Mouse (Mus musculus): Measurements from ENCODE around the gene Myb. TPM values are rescaled to one million over a fixed set of nuclear protein-coding genes. Genes with fewer than 3 reads are reported as not detected.
A peak's percentile ranks its signal among the peaks of the same experiment; 100 is the strongest.

Gene Myb
- total RNA-seq (2017): 10.6 and 10.8 TPM in 2 replicates

DNA sequence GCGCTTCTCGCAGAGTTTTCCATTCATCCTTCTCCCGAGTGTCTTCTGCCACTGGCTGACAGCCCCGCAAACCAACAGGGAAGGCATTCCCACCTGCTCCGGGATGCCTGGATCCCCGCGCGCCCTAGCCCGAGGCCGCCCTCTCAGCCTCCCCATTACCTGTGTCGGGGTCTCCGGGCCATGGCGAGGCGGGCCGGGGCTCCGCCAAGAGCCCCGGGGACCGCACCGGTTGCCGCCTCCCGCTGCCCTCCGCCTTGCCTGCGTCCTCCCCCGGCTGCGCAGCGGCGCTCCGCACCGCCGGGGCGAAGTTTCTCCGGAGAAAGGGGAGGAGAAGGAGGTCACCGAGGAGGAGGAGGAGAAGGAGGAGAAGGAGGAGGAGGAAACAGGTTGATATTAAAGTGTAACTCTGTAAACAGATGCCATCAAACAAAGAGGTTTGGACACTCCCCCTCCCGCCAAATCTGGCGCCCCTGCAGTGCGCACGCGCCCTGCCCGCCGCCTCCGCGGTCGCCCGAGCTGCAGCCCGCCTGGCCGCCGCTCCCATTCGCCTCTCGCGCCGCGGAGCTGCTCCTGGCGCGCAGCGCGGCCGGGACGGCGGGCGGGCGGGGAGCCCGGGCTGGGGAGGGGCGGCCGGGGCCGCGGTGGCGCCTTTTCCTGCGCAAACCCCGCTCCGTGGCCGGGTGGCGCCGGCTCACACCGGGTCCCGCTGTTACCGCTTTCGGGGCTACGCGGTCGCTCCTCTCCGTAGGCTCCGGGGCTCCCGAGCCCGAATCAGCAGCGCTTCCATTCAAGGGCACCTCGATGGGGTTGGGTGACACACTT lies at the start of gene Myb:
Myb (minus strand) TSS at position 448 of the 822 bp plus-strand sequence.
- ATAC-seq (ENCODE audit: extremely low read depth, insufficient number of reproducible peaks, low FRiP score, poor library complexity, severe bottlenecking): no peak

GRCm38 (mm10) chr10:21207378-21207777 lies 46.6 kb upstream of the Myb start:
- no peak for ATAC-seq (ENCODE audit: extremely low read depth, insufficient number of reproducible peaks, low FRiP score, poor library complexity, severe bottlenecking)

- ATAC-seq (ENCODE audit: extremely low read depth, insufficient number of reproducible peaks, low FRiP score, poor library complexity, severe bottlenecking): no peak
Measured at GRCm38 (mm10) chr10:21206232-21206631, 45.4 kb upstream of the Myb start.

- no peak for ATAC-seq (ENCODE audit: extremely low read depth, insufficient number of reproducible peaks, low FRiP score, poor library complexity, severe bottlenecking)
Measured at GRCm38 (mm10) chr10:21204496-21205085, 43.8 kb upstream of the Myb start.

GRCm38 (mm10) chr10:21203886-21204285 lies 43.1 kb upstream of the Myb start:
- no peak for ATAC-seq (ENCODE audit: extremely low read depth, insufficient number of reproducible peaks, low FRiP score, poor library complexity, severe bottlenecking)

DNA sequence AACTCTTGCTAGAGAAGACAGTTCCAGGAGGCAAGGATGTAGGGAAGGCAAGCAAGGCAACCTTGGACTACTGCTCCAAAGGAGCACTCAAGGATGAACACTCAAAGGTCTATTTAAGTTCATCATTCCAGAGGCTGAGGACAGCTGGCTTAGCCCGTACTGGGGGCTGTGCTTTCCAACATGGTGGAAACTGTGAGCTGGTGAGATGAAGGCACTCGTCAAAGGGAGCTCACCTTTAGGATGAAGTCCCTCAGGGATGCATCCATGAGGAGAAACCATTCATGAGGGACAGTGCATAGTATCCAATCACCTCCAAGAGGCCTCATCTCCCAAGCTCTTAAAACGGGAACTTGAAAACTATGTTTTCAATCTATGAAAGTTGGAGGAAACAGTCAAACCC lies 42.7 kb upstream of the Myb start:
- ATAC-seq (ENCODE audit: extremely low read depth, insufficient number of reproducible peaks, low FRiP score, poor library complexity, severe bottlenecking): no peak

- ATAC-seq (ENCODE audit: extremely low read depth, insufficient number of reproducible peaks, low FRiP score, poor library complexity, severe bottlenecking): no peak
Measured at GRCm38 (mm10) chr10:21200761-21201160, 40.0 kb upstream of the Myb start.

GRCm38 (mm10) chr10:21200322-21200721 lies 39.5 kb upstream of the Myb start:
- ATAC-seq (ENCODE audit: extremely low read depth, insufficient number of reproducible peaks, low FRiP score, poor library complexity, severe bottlenecking): no peak

- ATAC-seq (ENCODE audit: extremely low read depth, insufficient number of reproducible peaks, low FRiP score, poor library complexity, severe bottlenecking): no peak
Measured at GRCm38 (mm10) chr10:21196646-21197116, 35.9 kb upstream of the Myb start.

- no peak for ATAC-seq (ENCODE audit: extremely low read depth, insufficient number of reproducible peaks, low FRiP score, poor library complexity, severe bottlenecking)
Measured at GRCm38 (mm10) chr10:21195597-21195996, 34.8 kb upstream of the Myb start.

DNA sequence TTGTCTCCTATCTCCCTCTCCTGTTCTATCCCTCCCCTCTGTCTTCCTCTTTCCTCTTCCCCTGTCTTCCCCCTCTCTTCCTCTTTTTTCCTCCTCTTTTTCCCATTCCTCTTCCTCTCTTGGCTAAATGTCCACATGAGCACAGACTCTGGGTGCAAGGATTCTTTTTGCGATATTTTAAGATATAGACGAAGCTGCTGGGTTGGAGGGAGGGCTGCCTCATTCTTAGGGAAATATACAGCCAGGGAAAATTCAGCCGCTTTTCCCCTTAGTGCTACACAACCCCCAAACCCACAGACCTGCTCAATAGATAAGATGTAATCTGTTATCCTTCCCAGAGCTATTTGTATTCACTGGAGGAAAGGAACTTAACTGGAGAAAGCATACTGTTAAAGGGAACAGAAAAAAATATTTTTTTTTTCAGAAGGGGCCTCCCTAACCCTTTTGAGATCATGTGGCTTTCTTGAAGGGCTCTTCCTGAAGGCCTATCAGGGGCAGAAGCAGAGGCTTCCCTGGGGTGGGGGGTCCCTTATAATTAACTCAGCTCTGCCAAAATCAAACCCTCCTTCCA lies 33.2 kb upstream of the Myb start:
- ATAC-seq (ENCODE audit: extremely low read depth, insufficient number of reproducible peaks, low FRiP score, poor library complexity, severe bottlenecking): no peak

DNA sequence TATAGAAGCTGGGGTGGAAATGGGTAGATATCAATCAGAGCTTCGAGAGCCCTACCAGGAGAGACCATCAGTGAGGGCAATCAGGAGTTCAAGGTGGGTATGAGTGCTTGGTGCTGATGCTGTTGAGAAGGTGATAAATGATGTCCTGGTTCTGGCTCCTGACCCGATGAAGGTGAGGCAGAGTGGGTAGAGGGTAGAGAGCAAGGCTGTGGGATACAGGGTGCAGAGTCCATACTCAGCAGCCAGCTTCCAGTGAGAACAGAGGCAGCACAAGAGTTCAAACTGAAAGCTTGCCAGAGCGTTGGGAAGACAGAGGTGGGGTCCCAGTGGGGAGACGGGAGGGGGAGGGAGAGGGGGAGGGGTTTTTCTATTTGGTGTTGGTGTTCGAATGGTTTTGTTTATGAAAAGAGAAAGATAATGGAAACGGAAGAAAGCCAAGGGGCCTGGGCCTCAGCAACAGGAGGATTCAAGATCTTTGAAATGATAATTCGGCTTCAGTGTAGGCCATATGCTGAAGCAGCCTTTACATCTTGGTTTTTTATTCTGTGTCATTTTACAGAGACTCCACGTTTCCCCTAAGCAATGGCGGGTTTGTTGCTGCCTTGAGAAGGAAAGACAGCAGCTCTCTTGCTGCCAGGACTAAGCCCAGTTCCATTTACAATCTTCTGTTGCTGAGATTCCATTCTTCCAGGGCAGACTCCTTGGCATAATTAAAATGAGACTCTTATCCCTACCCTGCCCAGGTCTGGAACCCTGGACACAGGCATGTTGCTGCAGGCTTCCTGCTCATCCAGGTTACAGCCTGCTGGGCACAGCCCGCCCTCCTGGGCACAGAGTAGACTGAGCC lies 32.5 kb upstream of the Myb start:
- ATAC-seq (ENCODE audit: extremely low read depth, insufficient number of reproducible peaks, low FRiP score, poor library complexity, severe bottlenecking): no peak

GRCm38 (mm10) chr10:21192436-21192835 lies 31.7 kb upstream of the Myb start:
- 0 out of 2 replicates have a peak, but pooled peaks have one; percentile 29 for ATAC-seq (ENCODE audit: extremely low read depth, insufficient number of reproducible peaks, low FRiP score, poor library complexity, severe bottlenecking)

DNA sequence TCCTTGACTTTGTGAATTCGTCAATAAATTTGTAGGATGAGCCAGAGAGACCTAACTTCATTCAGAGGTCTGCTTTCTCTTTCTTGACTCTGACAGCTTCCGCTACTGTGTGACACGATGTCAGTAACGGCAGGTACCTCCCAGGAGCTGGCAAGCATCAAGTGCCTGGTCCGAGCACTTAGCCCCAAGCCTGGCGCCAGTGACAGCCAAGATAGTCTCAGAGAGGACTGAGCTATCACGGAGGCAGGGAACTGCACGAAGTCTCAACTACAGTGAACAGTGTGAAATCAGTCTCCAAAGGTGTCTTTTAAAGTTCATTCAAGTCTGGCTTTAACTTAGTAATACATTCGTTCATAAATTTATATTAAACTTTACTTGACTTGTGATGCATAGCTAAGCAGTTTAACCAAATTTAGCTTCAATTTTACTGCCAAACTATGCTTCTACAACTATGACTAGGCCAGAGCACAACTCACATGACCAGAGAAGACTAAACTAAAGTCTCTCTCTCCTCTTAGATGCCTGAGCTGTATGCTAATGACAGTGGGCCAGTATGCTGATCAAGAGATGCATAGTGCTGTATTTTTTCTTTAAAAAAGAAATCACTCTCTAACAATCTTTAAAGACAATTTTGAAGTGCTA lies 29.1 kb upstream of the Myb start:
- no peak for ATAC-seq (ENCODE audit: extremely low read depth, insufficient number of reproducible peaks, low FRiP score, poor library complexity, severe bottlenecking)

DNA sequence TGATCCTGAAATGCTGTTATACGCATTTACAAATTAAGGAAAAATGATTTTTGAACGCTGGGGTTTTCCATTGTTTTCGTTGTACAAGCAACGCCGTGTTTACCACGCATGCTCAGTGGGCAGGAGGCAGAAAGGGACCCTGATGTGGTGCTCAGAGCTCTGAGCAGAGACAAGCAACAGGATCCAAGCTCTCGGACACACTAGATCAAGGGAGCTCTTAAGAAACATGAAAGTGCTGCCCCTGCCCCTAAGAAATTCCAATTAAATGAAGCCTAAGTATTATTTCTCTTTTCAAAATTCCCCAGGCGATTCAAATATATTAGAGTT lies 28.5 kb upstream of the Myb start:
- no peak for ATAC-seq (ENCODE audit: extremely low read depth, insufficient number of reproducible peaks, low FRiP score, poor library complexity, severe bottlenecking)

- ATAC-seq (ENCODE audit: extremely low read depth, insufficient number of reproducible peaks, low FRiP score, poor library complexity, severe bottlenecking): peak; percentile 63
Measured at GRCm38 (mm10) chr10:21188564-21189274, 27.9 kb upstream of the Myb start.

- ATAC-seq (ENCODE audit: extremely low read depth, insufficient number of reproducible peaks, low FRiP score, poor library complexity, severe bottlenecking): no peak
Measured at GRCm38 (mm10) chr10:21187847-21188246, 27.1 kb upstream of the Myb start.

DNA sequence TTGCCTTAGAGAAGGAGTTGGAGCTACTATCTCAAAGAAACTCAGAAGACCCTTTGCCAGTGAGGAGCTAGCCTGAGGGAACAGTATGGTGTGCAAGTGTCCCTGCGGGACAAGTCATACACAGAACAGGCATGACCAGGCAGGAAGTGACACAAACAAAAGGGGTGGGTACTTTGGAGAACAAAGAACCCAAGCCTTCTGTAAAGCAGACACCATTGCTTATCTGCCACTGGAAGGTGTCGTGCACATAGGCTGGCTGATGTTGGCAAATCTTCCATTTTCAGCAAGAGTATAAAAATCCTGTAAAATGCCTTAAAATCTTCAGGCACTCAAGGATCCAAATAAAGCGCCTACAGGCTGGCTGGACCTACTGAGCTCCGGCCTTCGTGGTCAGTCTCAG lies 25.9 kb upstream of the Myb start:
- ATAC-seq (ENCODE audit: extremely low read depth, insufficient number of reproducible peaks, low FRiP score, poor library complexity, severe bottlenecking): peak; percentile 66
